Mouse (Mus musculus) ovary, postnatal 36 days (tissue): ENCODE results near the gene Tmprss12.
"Not testable (repeated sequence)": the region's sequence is repeated elsewhere in the genome, so short reads cannot be mapped to it uniquely, and the experiment has no call there.

Experiments
- DNase-seq: peaks from one replicate; pipeline ENCODE4 v3.0.0; 2022; ENCODE audit warnings: low spot score, mixed read lengths

Gene Tmprss12

GRCm38 (mm10) chr15:100273791-100274308 is 6.8 kb upstream of the Tmprss12 start:
- DNase-seq, result not testable (repeated sequence)

- no peak for DNase-seq
These were observed 5.7 kb upstream of the Tmprss12 start for GRCm38 (mm10) chr15:100274790-100275559.

DNA sequence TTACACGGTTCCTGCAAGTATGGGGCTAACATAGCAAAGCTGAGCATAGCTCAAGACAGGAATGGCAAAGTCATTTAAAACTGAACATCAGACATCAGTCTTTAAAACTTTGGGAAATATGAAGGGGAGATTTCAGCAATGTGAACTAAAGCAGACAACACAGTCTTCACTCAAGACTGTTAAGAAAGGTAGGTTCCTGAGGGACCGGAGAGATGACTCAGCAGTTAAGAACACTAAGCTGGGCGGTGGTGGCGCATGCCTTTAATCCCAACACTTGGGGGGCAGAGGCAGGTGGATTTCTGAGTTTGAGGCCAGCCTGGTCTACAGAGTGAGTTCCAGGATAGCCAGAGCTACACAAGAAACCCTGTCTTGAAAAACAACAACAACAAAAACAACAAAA is 4.2 kb upstream of the Tmprss12 start:
- no peak for DNase-seq

- DNase-seq, result no peak
These were observed 3.1 kb upstream of the Tmprss12 start for GRCm38 (mm10) chr15:100277586-100277985.

GRCm38 (mm10) chr15:100288980-100289379 is 8.3 kb downstream of the Tmprss12 start:
- DNase-seq, result no peak

- DNase-seq, result no peak
These were observed 10.2 kb downstream of the Tmprss12 start for GRCm38 (mm10) chr15:100290858-100291257.

- no peak for DNase-seq
These were observed 11.7 kb downstream of the Tmprss12 start for GRCm38 (mm10) chr15:100292326-100292725.

- no peak for DNase-seq
These were observed 17.2 kb downstream of the Tmprss12 start for GRCm38 (mm10) chr15:100297856-100298255.

- no peak for DNase-seq
These were observed 19.9 kb downstream of the Tmprss12 start for GRCm38 (mm10) chr15:100300499-100300898.

- DNase-seq, result peak; percentile 35
These were observed 20.9 kb downstream of the Tmprss12 start for GRCm38 (mm10) chr15:100301556-100301955.

DNA sequence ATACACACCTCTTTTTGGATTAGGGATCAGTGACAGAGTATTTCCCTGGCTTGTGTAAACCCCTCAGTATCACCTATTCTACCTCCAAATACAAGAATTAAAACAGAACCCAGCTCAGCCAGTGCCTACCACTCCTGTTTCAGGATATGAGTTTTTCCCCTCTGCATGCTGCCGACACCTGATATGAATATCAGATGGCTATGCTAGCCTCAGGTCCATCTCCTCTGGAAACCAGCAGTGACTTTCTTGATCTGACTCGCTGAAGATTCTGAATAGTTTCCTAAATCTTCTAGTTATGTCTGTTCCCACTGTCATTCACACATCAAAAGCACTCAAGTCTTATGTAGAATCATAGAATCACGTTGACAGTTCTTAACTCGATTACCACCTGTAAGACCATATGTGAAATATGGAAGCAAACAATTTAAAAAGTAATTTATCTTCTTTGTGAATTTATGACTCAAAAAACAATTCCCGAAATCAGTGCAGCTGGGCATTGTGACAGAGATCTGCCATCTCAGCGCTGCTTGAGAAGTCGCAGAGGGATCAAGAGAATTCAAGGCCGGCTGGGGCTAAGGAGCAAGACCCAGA is 22.9 kb downstream of the Tmprss12 start:
- no peak for DNase-seq

GRCm38 (mm10) chr15:100304019-100304991 is 23.7 kb downstream of the Tmprss12 start, which contains the start of gene Mettl7a1:
Gene Mettl7a1, plus strand, starts transcription at chr15:100304140.
- DNase-seq, result peak; percentile 81

DNA sequence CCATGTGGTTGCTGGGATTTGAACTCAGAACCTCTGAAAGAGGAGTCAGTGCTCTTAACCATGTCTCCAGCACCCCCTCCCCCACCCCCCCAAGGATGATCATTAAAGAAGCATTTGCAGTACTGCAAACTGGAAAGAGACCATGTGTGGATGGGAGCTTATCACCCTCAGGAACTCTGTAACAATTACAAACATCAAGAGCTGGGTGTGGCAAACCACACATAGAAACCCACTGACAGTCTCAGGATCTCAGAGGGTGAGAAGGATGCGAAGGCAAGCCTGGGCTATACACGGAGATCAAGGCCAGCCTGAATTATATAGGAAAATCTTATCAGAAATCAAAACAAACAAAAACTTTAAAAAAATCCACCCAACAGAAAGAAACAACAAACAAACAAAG is 25.6 kb downstream of the Tmprss12 start:
- DNase-seq, result no peak

DNA sequence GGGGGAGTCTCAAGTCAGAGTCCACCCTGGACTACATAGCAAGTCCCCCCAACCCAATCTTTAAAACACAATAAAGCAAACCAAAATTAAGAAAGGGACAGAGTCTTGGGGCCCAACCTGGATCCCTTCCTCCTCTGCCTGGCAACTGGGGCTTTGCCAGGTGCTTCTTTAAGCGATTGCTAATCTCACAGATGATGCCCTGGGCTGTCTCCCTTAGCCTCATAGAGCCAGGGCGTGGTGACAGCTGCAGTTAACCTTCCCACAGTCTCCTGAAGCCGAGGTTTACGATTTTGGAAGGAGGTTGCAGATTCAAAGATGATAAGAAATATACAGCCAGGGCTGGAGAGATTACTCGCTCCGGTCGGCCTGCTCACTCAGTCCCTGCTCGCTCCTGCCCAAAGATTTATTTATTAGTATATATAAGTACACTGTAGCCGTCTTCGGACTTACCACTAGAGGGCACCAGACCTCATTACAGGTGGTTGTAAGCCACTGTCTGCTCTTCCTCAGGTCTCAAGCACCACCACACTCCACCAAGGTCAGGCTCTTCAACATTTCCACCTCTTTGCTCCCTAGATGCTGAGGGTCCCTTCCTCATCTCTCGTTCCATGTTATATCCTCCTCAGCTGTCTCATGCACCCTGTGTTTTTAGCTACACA is 26.9 kb downstream of the Tmprss12 start:
- not testable (repeated sequence) for DNase-seq

- DNase-seq, result no peak
These were observed 31.7 kb downstream of the Tmprss12 start for GRCm38 (mm10) chr15:100312346-100312745.

DNA sequence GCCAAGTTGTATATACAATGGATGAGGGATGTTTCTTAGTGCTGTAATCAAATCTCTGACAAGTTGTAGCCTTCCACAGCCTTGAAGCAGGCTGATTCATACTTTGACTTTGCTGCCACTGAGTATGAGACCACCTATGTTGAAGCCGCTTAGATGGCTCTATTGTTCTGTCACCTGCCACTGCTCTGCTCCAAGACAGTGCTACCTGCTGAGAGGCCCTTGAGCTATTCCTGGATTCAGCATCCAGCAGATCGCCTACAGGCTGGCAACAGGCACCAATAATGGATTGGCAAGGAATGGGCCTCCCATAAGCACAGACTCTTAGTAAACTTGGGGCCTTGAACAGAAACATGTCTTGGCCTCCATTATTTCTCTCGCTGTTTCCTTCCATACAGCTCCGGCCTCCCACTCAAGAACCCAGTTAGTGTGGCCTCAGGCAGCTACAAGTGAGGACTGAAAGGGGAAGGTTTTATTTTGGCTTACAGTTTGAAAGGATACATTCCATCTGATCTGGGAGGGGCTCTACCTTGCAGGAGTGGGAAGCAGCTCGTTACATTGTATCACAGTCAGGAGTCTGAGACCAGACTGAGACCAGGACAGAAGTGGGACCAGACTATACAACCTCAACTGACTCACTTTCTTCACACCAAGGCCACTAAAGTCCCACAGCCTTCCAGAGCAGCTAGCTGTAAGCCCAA is 34.0 kb downstream of the Tmprss12 start:
- no peak for DNase-seq

DNA sequence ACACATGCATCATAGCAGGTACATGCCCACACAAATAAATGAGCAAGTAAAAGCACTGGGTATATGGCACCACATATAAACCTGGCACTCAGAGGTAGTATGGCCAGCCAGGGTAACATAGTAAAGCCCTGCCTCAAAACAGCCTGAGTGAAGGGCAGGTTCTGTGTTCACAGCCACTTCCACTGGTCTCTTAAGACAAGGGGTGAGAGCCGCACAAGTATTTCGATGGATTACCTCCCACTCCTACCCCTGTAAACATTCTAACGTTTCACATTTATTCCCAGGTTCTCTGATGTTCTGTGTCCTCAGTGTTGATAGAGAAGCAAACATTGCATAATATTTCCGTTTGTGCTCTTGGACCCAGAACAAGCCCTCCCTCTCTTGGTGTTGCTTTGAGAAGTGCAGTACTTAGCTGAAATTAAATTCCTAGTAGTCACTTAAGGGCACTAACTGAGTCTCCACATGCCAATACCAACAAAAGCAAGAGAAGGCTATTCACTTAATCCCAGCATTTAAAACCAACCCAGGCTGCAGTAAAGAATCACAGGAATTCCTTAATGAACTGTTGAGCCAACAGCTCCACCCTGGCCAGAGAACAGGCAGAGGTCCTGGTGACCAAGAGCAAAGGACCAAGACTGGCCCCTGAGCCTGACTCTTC is 37.5 kb downstream of the Tmprss12 start:
- DNase-seq, result not testable (repeated sequence)

DNA sequence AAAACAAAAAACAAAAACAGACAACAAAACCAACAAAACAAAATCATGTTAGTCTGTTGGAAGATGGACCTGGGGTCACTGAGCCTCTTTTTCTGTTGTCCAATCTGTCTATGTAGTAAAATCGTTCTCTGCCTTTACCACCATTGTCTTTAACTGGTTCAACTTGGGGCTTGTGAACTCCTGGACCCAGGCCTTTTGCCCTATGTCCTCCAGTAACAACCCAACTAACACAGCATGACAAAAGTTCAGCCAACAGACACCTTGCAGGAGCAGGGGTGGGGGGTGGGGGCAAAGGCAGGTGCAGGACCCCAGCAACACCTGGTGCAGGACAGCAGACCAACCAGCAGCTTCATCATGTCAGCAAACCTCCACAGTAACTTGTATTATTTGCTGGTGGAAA is 39.2 kb downstream of the Tmprss12 start:
- no peak for DNase-seq

- DNase-seq, result no peak
These were observed 39.8 kb downstream of the Tmprss12 start for GRCm38 (mm10) chr15:100320295-100320905.

DNA sequence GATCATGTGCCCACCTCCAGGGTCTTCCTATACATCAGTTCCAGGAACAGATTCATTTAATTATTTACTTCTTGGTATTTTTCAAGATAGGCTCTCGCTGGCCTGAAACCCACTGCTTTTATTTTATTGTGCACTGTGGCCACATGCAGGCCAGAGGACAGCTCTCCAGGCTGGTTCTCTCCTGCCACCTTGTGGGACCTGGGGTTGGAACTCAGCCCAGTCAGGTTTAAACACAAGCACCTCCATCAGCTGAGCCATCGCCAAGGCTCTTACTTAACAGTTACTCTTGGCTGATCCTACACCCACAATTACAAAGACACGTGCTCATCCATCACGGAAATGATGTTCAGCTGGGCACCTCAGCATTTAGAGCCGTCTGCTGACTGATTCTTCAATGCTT is 40.5 kb downstream of the Tmprss12 start:
- peak; percentile 43 for DNase-seq
